ENCODE assay signal across 8 mouse cellular contexts in genomic region chr10:119239969-119240721, GRCm38 (mm10). TPM values are rescaled to one million over a fixed set of nuclear protein-coding genes. Genes with fewer than 3 reads are reported as not detected.
A peak's percentile ranks its signal among the peaks of the same experiment; 100 is the strongest.
DNase-seq lines count a peak whose midpoint lies in the region; ATAC-seq and TF ChIP-seq lines count a peak whose summit lies in the region.

Cand1 (minus strand) TSS chr10:119240055.

- peaks cover 22% of the 10 kb centered on the region for H3K4me1 ChIP-seq in forebrain, embryonic 10.5 days
- H3K4me1 ChIP-seq in heart, embryonic 15.5 days (replicated peaks), result peaks cover 19% of the 10 kb centered on the region
- peaks cover 0 to 10% of the 10 kb centered on the region in 2 experiments for H3K4me1 ChIP-seq in liver, embryonic 14.5 days (replicated peaks; ENCODE audit: control insufficient read depth in 2 of 2, insufficient read depth in 2 of 2, low read length in 1 of 2)
- H3K4me1 ChIP-seq in neural tube, embryonic 11.5 days (ENCODE audit: control insufficient read depth, insufficient read depth, low read length), result peaks cover 8% of the 10 kb centered on the region
- H3K4me1 ChIP-seq in stomach, postnatal 0 days (replicated peaks; ENCODE audit: control insufficient read depth, insufficient read depth), result no peaks in the 10 kb centered on the region

- peaks cover 26% of the 10 kb centered on the region for H3K36me3 ChIP-seq in forebrain, embryonic 10.5 days (replicated peaks)
- H3K36me3 ChIP-seq in heart, embryonic 15.5 days, result peaks cover 7% of the 10 kb centered on the region
- peaks cover 5% of the 10 kb centered on the region for H3K36me3 ChIP-seq in liver, embryonic 14.5 days (replicated peaks; ENCODE audit: control insufficient read depth, insufficient read depth, low read depth)
- H3K36me3 ChIP-seq in neural tube, embryonic 11.5 days (ENCODE audit: control insufficient read depth, insufficient read depth, low read length), result peaks cover 5% of the 10 kb centered on the region; the same call in 1 of the 2 replicates
- no peaks in the 10 kb centered on the region for H3K36me3 ChIP-seq in stomach, postnatal 0 days (ENCODE audit: control insufficient read depth, insufficient read depth, low read length)

- DNase-seq in CD8-positive naive resting alpha-beta T cell, adult 2 months (ENCODE audit: low read depth in 2 of 2, low spot score in 2 of 2), result peak; percentile 99
- DNase-seq in c-Kit-positive CD71-negative TER-119-negative erythroid progenitor cells, embryonic 14.5 days (ENCODE audit: low read depth), result peak; percentile 95
- DNase-seq in forebrain, embryonic 10.5 days (ENCODE audit: extremely low spot score, low spot score), result peak; percentile 97
- DNase-seq in kidney, postnatal 25 days, result peak; percentile 99
- peak; percentile 94 to 95 (median 95) for DNase-seq in liver, embryonic 14.5 days (ENCODE audit: low read depth in 3 of 3, low spot score in 3 of 3)
- peak; percentile 99 for DNase-seq in neural tube, embryonic 11.5 days (ENCODE audit: low spot score)
- DNase-seq in stomach, postnatal 0 days (ENCODE audit: low spot score), result peak; percentile 99

- under 1% methylated on average over 57 of the region's 67 CpGs for whole genome bisulfite sequencing in forebrain, embryonic 10.5 days
- 0% methylated on average over 56 of the region's 67 CpGs for WGBS in heart, embryonic 15.5 days
- WGBS in liver, embryonic 14.5 days (ENCODE audit: insufficient replicate concordance), result under 1% methylated on average over 67 of the region's 67 CpGs
- WGBS in neural tube, embryonic 11.5 days, result under 1% methylated on average over 55 of the region's 67 CpGs
- WGBS in stomach, postnatal 0 days, result under 1% methylated on average over 59 of the region's 67 CpGs

- TF ChIP-seq CTCF in liver, embryonic 14.5 days (IDR thresholded peaks at IDR 0.05; ENCODE audit: low read depth), result no peak
- TF ChIP-seq CTCF in stomach, postnatal 0 days (IDR thresholded peaks at IDR 0.05; ENCODE audit: low read depth), result no peak

- 0 out of 2 replicates have a peak, but pooled peaks cover 6% of the 10 kb centered on the region for H3K9me3 ChIP-seq in forebrain, embryonic 10.5 days
- H3K9me3 ChIP-seq in heart, embryonic 15.5 days (replicated peaks), result no peaks in the 10 kb centered on the region
- no peaks in the 10 kb centered on the region for H3K9me3 ChIP-seq in liver, embryonic 14.5 days (ENCODE audit: control insufficient read depth, low read length)
- H3K9me3 ChIP-seq in neural tube, embryonic 11.5 days (ENCODE audit: control insufficient read depth, low read length), result no peaks in the 10 kb centered on the region
- no peaks in the 10 kb centered on the region for H3K9me3 ChIP-seq in stomach, postnatal 0 days (ENCODE audit: control insufficient read depth, low read length)

- TF ChIP-seq EP300 in liver, embryonic 14.5 days (IDR thresholded peaks at IDR 0.05; ENCODE audit: low read depth), result peak; percentile 69
- TF ChIP-seq EP300 in stomach, postnatal 0 days (optimal IDR thresholded peaks at IDR 0.05), result peak; percentile 97

- H3K4me3 ChIP-seq in forebrain, embryonic 10.5 days, result peak within 1 kb of the TSS; percentile 91
- peak within 1 kb of the TSS; percentile 97 for H3K4me3 ChIP-seq in heart, embryonic 15.5 days
- H3K4me3 ChIP-seq in liver, embryonic 14.5 days (ENCODE audit: insufficient read depth in 1 of 2, low read depth in 2 of 2, low read length in 2 of 2), result peak within 1 kb of the TSS; percentile 89 to 90
- peak within 1 kb of the TSS; percentile 98 for H3K4me3 ChIP-seq in neural tube, embryonic 11.5 days (ENCODE audit: low read depth, low read length)
- H3K4me3 ChIP-seq in stomach, postnatal 0 days (ENCODE audit: low read depth, low read length), result peak within 1 kb of the TSS; percentile 97

- peak within 1 kb of the TSS; percentile 99 for H3K27ac ChIP-seq in forebrain, embryonic 10.5 days
- H3K27ac ChIP-seq in heart, embryonic 15.5 days, result peak within 1 kb of the TSS; percentile 99
- peak within 1 kb of the TSS; percentile 45 for H3K27ac ChIP-seq in liver, embryonic 14.5 days
- peak within 1 kb of the TSS; percentile 96 for H3K27ac ChIP-seq in neural tube, embryonic 11.5 days (ENCODE audit: low read depth, low read length)
- peak within 1 kb of the TSS; percentile 99 for H3K27ac ChIP-seq in stomach, postnatal 0 days (replicated peaks)

- H3K4me2 ChIP-seq in heart, embryonic 15.5 days, result peak within 1 kb of the TSS; percentile 76
- peak within 1 kb of the TSS; percentile 90 for H3K4me2 ChIP-seq in liver, embryonic 14.5 days (ENCODE audit: low read depth)
- peak within 1 kb of the TSS; percentile 86 for H3K4me2 ChIP-seq in neural tube, embryonic 11.5 days (ENCODE audit: low read depth)
- H3K4me2 ChIP-seq in stomach, postnatal 0 days (replicated peaks; ENCODE audit: low read depth), result peak within 1 kb of the TSS; percentile 71

- no peaks in the 10 kb centered on the region for H3K27me3 ChIP-seq in forebrain, embryonic 10.5 days (ENCODE audit: poor library complexity, severe bottlenecking)
- H3K27me3 ChIP-seq in heart, embryonic 15.5 days, result no peaks in the 10 kb centered on the region
- H3K27me3 ChIP-seq in liver, embryonic 14.5 days (ENCODE audit: control insufficient read depth, insufficient read depth, low read length), result no peaks in the 10 kb centered on the region
- H3K27me3 ChIP-seq in neural tube, embryonic 11.5 days (ENCODE audit: control insufficient read depth, insufficient read depth, low read length), result no peaks in the 10 kb centered on the region
- H3K27me3 ChIP-seq in stomach, postnatal 0 days (ENCODE audit: control insufficient read depth, insufficient read depth, low read length), result no peaks in the 10 kb centered on the region

- peak; percentile 98 for ATAC-seq in heart, embryonic 15.5 days (replicated peaks; ENCODE audit: insufficient number of reproducible peaks, insufficient read depth, low FRiP score, low read depth)
- peak; percentile 96 for ATAC-seq in liver, embryonic 14.5 days (ENCODE audit: insufficient read depth)
- ATAC-seq in neural tube, embryonic 11.5 days (ENCODE audit: insufficient read depth, low FRiP score, low TSS enrichment), result peak; percentile 98
- peak; percentile 99 for ATAC-seq in stomach, postnatal 0 days (ENCODE audit: low FRiP score, low TSS enrichment)

- H3K9ac ChIP-seq in heart, embryonic 15.5 days, result peak within 1 kb of the TSS; percentile 97
- peak within 1 kb of the TSS; percentile 93 for H3K9ac ChIP-seq in liver, embryonic 14.5 days (replicated peaks)
- peak within 1 kb of the TSS; percentile 99 for H3K9ac ChIP-seq in neural tube, embryonic 11.5 days (ENCODE audit: low read length)
- H3K9ac ChIP-seq in stomach, postnatal 0 days (ENCODE audit: low read length), result peak within 1 kb of the TSS; percentile 98

RNA-seq across cellular contexts. Expression of gene Cand1, which starts in this region (rescaled TPM):
- 87.0 and 99.9 TPM in 2 replicates for polyA plus RNA-seq in forebrain, embryonic 10.5 days (2016; fragmentation: Nextera tagmentation; extraction: Ambion mirVana)
- polyA plus RNA-seq in heart, embryonic 15.5 days (2015; fragmentation: Nextera tagmentation; extraction: Ambion mirVana), result 34.4 and 46.9 TPM in 2 replicates
- 10.9 and 11.8 TPM in 2 replicates for polyA plus RNA-seq in liver, embryonic 14.5 days (2012; rRNA removed)
- polyA plus RNA-seq in liver, embryonic 14.5 days (2014; fragmentation: Nextera tagmentation; extraction: Ambion mirVana), result 22.8 and 26.7 TPM in 2 replicates
- 130 and 131 TPM in 2 replicates for polyA plus RNA-seq in neural tube, embryonic 11.5 days (2014; fragmentation: Nextera tagmentation; extraction: Ambion mirVana)
- 15.0 and 16.5 TPM in 2 replicates for polyA plus RNA-seq in stomach, postnatal 0 days (2015; fragmentation: Nextera tagmentation; extraction: Ambion mirVana)

Comparison
In these comparisons a context has a peak if more than half of its experiments do, and no peak if none do; other contexts are left out.
1. Peak in every context shown above with its lines: DNase-seq, ATAC-seq, H3K4me3 ChIP-seq and H3K27ac ChIP-seq.
2. H3K27ac ChIP-seq: peak in every context shown above with its lines; median percentile 99 in forebrain, embryonic 10.5 days; 99 in heart, embryonic 15.5 days; 99 in stomach, postnatal 0 days; 96 in neural tube, embryonic 11.5 days; 45 in liver, embryonic 14.5 days.